Mouse (Mus musculus): ENCODE results near the gene Auts2. TPM values are rescaled to one million over a fixed set of nuclear protein-coding genes. Genes with fewer than 3 reads are reported as not detected.

Auts2 gene
- total and polyA plus RNA-seq, 2 experiments from 2014 or later: 6.8 to 12.1 TPM

DNA sequence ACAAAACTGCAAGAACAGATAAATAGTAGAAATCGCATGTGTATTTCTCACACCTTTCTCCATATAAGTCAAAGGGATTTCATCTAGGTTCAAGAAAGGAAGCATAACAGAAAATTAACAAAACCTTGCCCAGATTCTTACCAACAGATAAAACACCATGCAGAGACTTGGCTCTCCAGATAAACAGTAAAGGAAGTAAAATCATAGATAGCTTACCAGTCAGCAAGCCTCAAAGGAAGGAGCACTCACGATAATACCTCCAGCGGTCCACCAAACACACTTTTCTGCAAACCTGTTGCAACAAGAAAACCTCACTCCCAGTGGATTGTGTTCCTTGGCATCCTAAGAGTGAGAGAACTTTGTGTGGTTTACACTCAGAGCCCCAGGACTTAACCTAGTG lies 147.2 kb downstream of the Auts2 start:
- Histone ChIP-seq H3K4me3 (ENCODE audit: low read depth, low read length) (no peak overlapping the region), H3K4me2 (ENCODE audit: low read depth, low read length) (no peak overlapping the region), H3K36me3 (replicated peaks; ENCODE audit: control insufficient read depth, insufficient read depth, low read length) (no peaks in the 10 kb centered on the region), H3K4me1 (ENCODE audit: control insufficient read depth, insufficient read depth) (peaks cover 25% of the 10 kb centered on the region), H3K9ac (replicated peaks; ENCODE audit: low read depth, low read length) (no peak overlapping the region), H3K27ac (ENCODE audit: low read depth) (no peak overlapping the region), H3K9me3 (replicated peaks; ENCODE audit: control insufficient read depth, low read length) (no peaks in the 10 kb centered on the region), H3K27me3 (ENCODE audit: control insufficient read depth, insufficient read depth, low read length) (no peaks in the 10 kb centered on the region)
- no peak for ATAC-seq (ENCODE audit: insufficient read depth, low read depth)
- 85% methylated on average over 3 of the region's 3 CpGs for WGBS
- DNase-seq (ENCODE audit: low spot score): no peak
- TF ChIP-seq EP300 (IDR thresholded peaks at IDR 0.05; ENCODE audit: low read depth): no peak
- TF ChIP-seq CTCF (IDR thresholded peaks at IDR 0.05; ENCODE audit: low read depth): no peak

DNA sequence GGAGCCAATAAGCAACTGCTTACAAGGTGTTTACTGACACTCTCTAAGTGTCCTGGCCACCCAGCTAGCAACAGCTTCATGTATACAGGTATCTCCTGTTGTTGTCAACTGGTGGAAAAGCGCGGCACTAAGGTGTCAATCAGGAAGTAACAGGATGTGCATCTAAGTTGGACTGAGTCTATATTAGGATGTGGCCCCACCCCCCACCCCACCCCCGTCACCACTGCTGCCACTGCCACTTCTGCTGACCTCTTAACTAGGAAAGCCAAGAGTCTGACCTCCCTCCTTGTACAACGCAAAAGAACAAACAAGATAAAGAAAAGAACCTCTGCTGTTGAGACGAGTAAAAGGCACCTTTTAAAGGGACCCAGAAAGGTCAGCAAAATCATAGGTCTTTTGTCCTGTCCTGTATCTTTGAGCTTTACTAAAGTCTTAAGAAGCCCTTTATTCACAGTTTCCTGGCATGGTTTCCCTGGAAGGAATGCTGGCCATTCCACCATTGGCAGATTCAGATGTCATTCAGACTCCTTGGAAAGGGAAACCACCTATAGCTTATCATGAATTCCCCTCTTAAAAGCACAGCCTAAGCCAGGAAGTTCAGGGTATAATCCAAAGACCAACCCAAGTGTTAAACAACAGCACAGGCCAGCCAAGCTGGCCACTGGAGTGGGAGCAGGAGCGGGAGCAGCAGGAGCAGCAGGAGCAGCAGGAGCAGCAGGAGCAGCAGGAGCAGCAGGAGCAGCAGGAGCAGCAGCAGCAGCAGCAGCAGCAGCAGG lies 148.2 kb downstream of the Auts2 start:
- H3K4me2 ChIP-seq (ENCODE audit: low read depth, low read length): peak overlapping the region; percentile 29; the same call in 1 of the 2 replicates
- peak overlapping the region; percentile 27; the same call in 1 of the 2 replicates for H3K27ac ChIP-seq (ENCODE audit: low read depth)
- H3K9ac ChIP-seq (replicated peaks; ENCODE audit: low read depth, low read length): no peak overlapping the region
- peak; percentile 82 for ATAC-seq (ENCODE audit: insufficient read depth, low read depth)
- TF ChIP-seq EP300 (IDR thresholded peaks at IDR 0.05; ENCODE audit: low read depth) (no peak), CTCF (IDR thresholded peaks at IDR 0.05; ENCODE audit: low read depth) (no peak)
- no peaks in the 10 kb centered on the region for H3K27me3 ChIP-seq (ENCODE audit: control insufficient read depth, insufficient read depth, low read length)
- H3K4me1 ChIP-seq (ENCODE audit: control insufficient read depth, insufficient read depth): peaks cover 24% of the 10 kb centered on the region
- WGBS: 16% methylated on average over 6 of the region's 6 CpGs
- H3K4me3 ChIP-seq (ENCODE audit: low read depth, low read length): no peak overlapping the region
- no peaks in the 10 kb centered on the region for H3K36me3 ChIP-seq (replicated peaks; ENCODE audit: control insufficient read depth, insufficient read depth, low read length)
- DNase-seq (ENCODE audit: low spot score): peak; percentile 88
- no peaks in the 10 kb centered on the region for H3K9me3 ChIP-seq (replicated peaks; ENCODE audit: control insufficient read depth, low read length)

DNA sequence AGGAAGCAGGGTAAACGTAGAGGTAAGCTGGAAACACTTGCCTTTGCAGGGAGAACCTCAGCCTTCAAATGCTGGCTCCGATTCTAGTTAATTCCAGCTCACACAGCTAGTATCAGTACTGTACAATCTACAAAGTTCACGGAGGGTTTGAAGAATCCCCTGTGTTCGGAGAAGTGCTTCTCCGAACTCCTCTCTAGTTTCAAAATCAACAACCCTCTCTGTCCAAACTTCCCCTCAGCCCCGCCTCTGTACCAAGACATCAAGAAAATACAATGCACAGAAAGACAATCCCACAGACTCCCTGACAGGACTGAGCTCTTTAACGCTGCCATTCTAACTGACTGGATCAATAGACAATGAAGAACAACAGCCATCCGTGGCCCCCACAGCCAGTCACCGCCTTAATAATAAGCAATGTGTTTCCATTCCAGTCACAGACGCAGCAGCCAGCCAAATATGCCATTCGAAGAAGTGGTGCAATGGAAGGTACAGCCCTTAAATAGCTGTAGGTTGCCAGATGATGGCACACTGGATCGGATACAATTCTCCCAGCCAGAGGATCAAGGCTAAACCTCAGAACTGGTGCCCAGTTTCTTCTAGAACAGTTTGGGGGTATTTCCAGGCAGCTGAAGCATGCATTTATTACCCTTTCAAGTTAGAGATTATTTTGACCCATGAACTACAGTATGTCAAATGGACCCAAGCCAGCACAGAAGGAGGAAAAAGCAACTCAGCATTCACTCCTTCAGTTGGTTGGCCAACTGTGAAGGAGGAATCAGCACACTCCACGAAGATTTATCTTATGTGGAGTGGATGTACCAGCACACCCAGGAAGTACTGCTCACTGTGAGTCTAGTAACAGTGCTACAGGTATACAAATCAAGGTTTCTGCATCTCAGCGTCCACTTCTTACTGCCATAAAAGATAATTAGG lies 151.0 kb downstream of the Auts2 start:
- DNase-seq (ENCODE audit: low spot score): no peak
- Histone ChIP-seq H3K4me2 (ENCODE audit: low read depth, low read length) (no peak overlapping the region), H3K9ac (replicated peaks; ENCODE audit: low read depth, low read length) (no peak overlapping the region), H3K4me1 (ENCODE audit: control insufficient read depth, insufficient read depth) (0 out of 2 replicates have a peak, but pooled peaks cover 8% of the 10 kb centered on the region), H3K36me3 (replicated peaks; ENCODE audit: control insufficient read depth, insufficient read depth, low read length) (no peaks in the 10 kb centered on the region), H3K27me3 (ENCODE audit: control insufficient read depth, insufficient read depth, low read length) (no peaks in the 10 kb centered on the region), H3K9me3 (replicated peaks; ENCODE audit: control insufficient read depth, low read length) (no peaks in the 10 kb centered on the region), H3K4me3 (ENCODE audit: low read depth, low read length) (no peak overlapping the region), H3K27ac (ENCODE audit: low read depth) (no peak overlapping the region)
- ATAC-seq (ENCODE audit: insufficient read depth, low read depth): no peak
- TF ChIP-seq CTCF (IDR thresholded peaks at IDR 0.05; ENCODE audit: low read depth) (no peak), EP300 (IDR thresholded peaks at IDR 0.05; ENCODE audit: low read depth) (no peak)
- WGBS: 72% methylated on average over 14 of the region's 14 CpGs

DNA sequence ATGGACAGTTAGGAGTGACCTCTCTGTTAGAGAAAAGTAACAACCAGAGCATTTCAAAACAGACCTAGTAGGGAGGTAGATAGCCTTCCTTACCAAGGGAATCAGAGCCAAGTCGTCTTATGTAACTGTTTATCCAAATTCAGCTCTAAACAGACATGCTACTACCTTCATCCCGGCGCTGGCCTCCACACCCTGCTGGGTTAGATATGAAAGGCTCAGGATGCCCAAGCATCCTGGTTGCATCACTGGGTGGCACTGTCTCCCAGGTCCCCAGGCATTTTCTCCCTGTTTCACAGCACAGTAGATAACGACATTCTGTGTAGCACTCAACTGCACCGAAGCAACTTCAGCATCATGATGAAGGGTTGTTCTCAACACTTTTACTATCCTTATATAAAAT lies 154.4 kb downstream of the Auts2 start:
- H3K27ac ChIP-seq (ENCODE audit: low read depth): no peak overlapping the region
- DNase-seq (ENCODE audit: low spot score) (no peak), ATAC-seq (ENCODE audit: insufficient read depth, low read depth) (no peak)
- peaks cover 13% of the 10 kb centered on the region; the same call in 1 of the 2 replicates for H3K4me1 ChIP-seq (ENCODE audit: control insufficient read depth, insufficient read depth)
- no peaks in the 10 kb centered on the region for H3K36me3 ChIP-seq (replicated peaks; ENCODE audit: control insufficient read depth, insufficient read depth, low read length)
- no peak overlapping the region for H3K4me2 ChIP-seq (ENCODE audit: low read depth, low read length)
- WGBS: 59% methylated on average over 5 of the region's 5 CpGs
- H3K9ac ChIP-seq (replicated peaks; ENCODE audit: low read depth, low read length): no peak overlapping the region
- no peaks in the 10 kb centered on the region for H3K27me3 ChIP-seq (ENCODE audit: control insufficient read depth, insufficient read depth, low read length)
- TF ChIP-seq CTCF (IDR thresholded peaks at IDR 0.05; ENCODE audit: low read depth): no peak
- TF ChIP-seq EP300 (IDR thresholded peaks at IDR 0.05; ENCODE audit: low read depth): no peak
- H3K4me3 ChIP-seq (ENCODE audit: low read depth, low read length): no peak overlapping the region
- no peaks in the 10 kb centered on the region for H3K9me3 ChIP-seq (replicated peaks; ENCODE audit: control insufficient read depth, low read length)

DNA sequence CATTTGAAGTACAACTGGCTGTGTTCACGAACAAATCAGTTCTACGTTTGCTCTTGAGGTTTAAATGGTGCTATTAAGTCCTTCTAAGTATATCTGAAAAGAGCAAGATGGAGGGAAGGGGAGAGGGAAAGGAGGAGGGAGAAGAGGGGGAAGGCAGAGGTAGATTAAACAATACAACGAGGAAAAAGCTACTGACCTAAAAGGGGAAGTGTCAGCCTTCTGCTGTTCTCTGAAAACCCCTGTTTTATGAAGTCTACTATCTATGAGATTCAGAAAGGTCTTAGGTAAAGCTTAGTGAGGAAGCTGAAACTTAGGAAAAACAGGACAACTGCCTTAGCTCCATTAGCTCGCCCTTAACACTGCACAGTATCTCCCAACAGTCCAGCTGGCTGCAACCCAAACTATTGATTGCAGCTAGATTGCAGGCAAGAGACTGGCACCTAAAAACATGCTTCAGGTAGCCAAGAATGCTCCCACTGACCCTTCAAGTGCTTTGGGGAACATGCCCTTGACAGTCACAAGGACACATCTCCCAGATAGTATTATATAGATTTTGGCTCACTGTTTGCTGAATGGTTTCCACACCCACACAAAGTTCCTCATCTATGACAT lies 157.8 kb downstream of the Auts2 start:
- 61% methylated on average over 4 of the region's 4 CpGs for WGBS
- no peak for ATAC-seq (ENCODE audit: insufficient read depth, low read depth)
- TF ChIP-seq CTCF (IDR thresholded peaks at IDR 0.05; ENCODE audit: low read depth) (no peak), EP300 (IDR thresholded peaks at IDR 0.05; ENCODE audit: low read depth) (no peak)
- H3K4me1 ChIP-seq (ENCODE audit: control insufficient read depth, insufficient read depth): peaks cover 7% of the 10 kb centered on the region; the same call in 1 of the 2 replicates
- H3K4me2 ChIP-seq (ENCODE audit: low read depth, low read length): no peak overlapping the region
- H3K36me3 ChIP-seq (replicated peaks; ENCODE audit: control insufficient read depth, insufficient read depth, low read length): no peaks in the 10 kb centered on the region
- no peak overlapping the region for H3K9ac ChIP-seq (replicated peaks; ENCODE audit: low read depth, low read length)
- no peak overlapping the region for H3K27ac ChIP-seq (ENCODE audit: low read depth)
- H3K4me3 ChIP-seq (ENCODE audit: low read depth, low read length): no peak overlapping the region
- no peaks in the 10 kb centered on the region for H3K9me3 ChIP-seq (replicated peaks; ENCODE audit: control insufficient read depth, low read length)
- no peak for DNase-seq (ENCODE audit: low spot score)
- no peaks in the 10 kb centered on the region for H3K27me3 ChIP-seq (ENCODE audit: control insufficient read depth, insufficient read depth, low read length)
